Mouse (Mus musculus) forebrain, embryonic 14.5 days (tissue): ENCODE measurements at regions not wholly inside any gene's neighbourhood (a gene's known extent, or its start where the extent isn't known, plus 50 kb on each side); places are given as distances from the start of the nearest gene placed in this dataset.
"Not testable (repeated sequence)": the region's sequence is repeated elsewhere in the genome, so short reads cannot be mapped to it uniquely, and the experiment has no call there.

Experiments used
- ATAC-seq: fragments of 200-750 bp; cut with Nextera tagmentation; 2 replicates; pipeline ENCODE4 v1.8.0; 2017; ENCODE audit warnings: mild to moderate bottlenecking, moderate library complexity
- DNase-seq: peaks from one replicate; pipeline ENCODE4 v3.0.0-alpha.2; 2015; ENCODE audit warnings: low spot score
- H3K27ac ChIP-seq: fragments of 300-500 bp; sonication (generic); 2 replicates; pipeline ENCODE4 v1.5.1; 2014; ENCODE audit warnings: low read depth, mild to moderate bottlenecking, control low read depth, low read length, moderate library complexity
- H3K27me3 ChIP-seq: fragments of 300-500 bp; sonication (generic); replicated peaks from 2 replicates; pipeline ENCODE4 v1.6.1; 2014; ENCODE audit warnings: low read length, control low read depth, mixed read lengths; ENCODE audit not compliant: control insufficient read depth, insufficient read depth
- H3K36me3 ChIP-seq: fragments of 300-500 bp; sonication (generic); 2 replicates; pipeline ENCODE4 v1.6.1; 2014; ENCODE audit warnings: low read length, control low read depth; ENCODE audit not compliant: control insufficient read depth, insufficient read depth
- H3K4me1 ChIP-seq: fragments of 300-500 bp; sonication (generic); 2 replicates; pipeline ENCODE4 v1.6.1; 2014; ENCODE audit warnings: antibody characterized with exemption, low read length, control low read depth; ENCODE audit not compliant: control insufficient read depth, insufficient read depth
- H3K4me2 ChIP-seq: fragments of 300-500 bp; sonication (generic); 2 replicates; pipeline ENCODE4 v1.6.1; 2014; ENCODE audit warnings: mild to moderate bottlenecking, control low read depth, low read length
- H3K4me3 ChIP-seq: fragments of 300-500 bp; sonication (generic); 2 replicates; pipeline ENCODE4 v1.5.1; 2014; ENCODE audit warnings: low read depth, low read length, control low read depth
- H3K9ac ChIP-seq: fragments of 300-500 bp; sonication (generic); 2 replicates; pipeline ENCODE4 v1.6.1; 2014; ENCODE audit warnings: mild to moderate bottlenecking, low read length, control low read depth, moderate library complexity
- H3K9me3 ChIP-seq: fragments of 300-500 bp; sonication (generic); replicated peaks from 2 replicates; pipeline ENCODE4 v1.6.1; 2016; ENCODE audit warnings: low read length, control low read depth, mixed read lengths; ENCODE audit not compliant: control insufficient read depth
- WGBS: fragments of 180-500 bp; shearing (Covaris S2); extraction: QIAGEN DNeasy Blood & Tissue Kit; methylation state at CpG from one replicate; pipeline ENCODE4 v1.1.7; 2014; 5-methylcytosine and 5-hydroxymethylcytosine counted together

DNA sequence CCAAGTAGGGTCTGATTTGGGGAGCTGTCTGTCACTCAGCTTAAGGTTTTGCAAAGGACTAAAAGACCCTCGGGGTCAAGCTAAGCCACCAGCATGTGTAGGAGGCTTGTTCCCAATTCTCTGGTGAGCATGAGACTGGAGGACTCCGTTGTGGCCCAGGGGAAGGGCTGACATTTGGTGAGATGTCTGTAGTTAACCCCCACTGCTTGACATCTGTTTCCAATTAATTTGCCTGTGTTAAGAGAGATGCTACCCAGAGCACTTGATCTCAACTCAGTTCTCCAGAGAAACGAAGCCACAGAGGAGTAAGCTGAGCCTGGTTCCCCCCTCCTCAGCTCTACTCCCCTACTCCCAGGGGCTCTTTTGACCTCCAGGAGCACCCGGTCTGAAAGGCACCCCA lies 100.2 kb upstream of the Top1 start:
- Histone ChIP-seq H3K9ac (no peak overlapping the region), H3K9me3 (no peaks in the 10 kb centered on the region), H3K36me3 (no peaks in the 10 kb centered on the region), H3K4me2 (no peak overlapping the region), H3K4me3 (no peak overlapping the region), H3K4me1 (no peaks in the 10 kb centered on the region), H3K27ac (no peak overlapping the region), H3K27me3 (no peaks in the 10 kb centered on the region)
- 54% methylated on average over 4 of the region's 4 CpGs for WGBS
- DNase-seq = no peak
- no peak for ATAC-seq

GRCm38 (mm10) chr2:160552121-160552669 lies 93.5 kb upstream of the Top1 start:
- DNase-seq = no peak

GRCm38 (mm10) chr2:160561711-160562110 lies 84.0 kb upstream of the Top1 start:
- ATAC-seq = no peak
- Histone ChIP-seq H3K9me3 (no peaks in the 10 kb centered on the region), H3K27ac (no peak overlapping the region), H3K36me3 (no peaks in the 10 kb centered on the region), H3K9ac (no peak overlapping the region), H3K4me1 (no peaks in the 10 kb centered on the region), H3K4me2 (no peak overlapping the region), H3K4me3 (no peak overlapping the region), H3K27me3 (no peaks in the 10 kb centered on the region)
- 45% methylated on average over 14 of the region's 14 CpGs for WGBS
- DNase-seq = no peak

More at GRCm38 (mm10) chr2:160552121-160552669, 93.5 kb upstream of the Top1 start:
- Histone ChIP-seq H3K36me3 (no peaks in the 10 kb centered on the region), H3K9me3 (no peaks in the 10 kb centered on the region), H3K27ac (no peak overlapping the region), H3K4me2 (no peak overlapping the region), H3K27me3 (no peaks in the 10 kb centered on the region), H3K9ac (no peak overlapping the region), H3K4me1 (no peaks in the 10 kb centered on the region), H3K4me3 (no peak overlapping the region)
- 78% methylated on average over 19 of the region's 19 CpGs for WGBS
- ATAC-seq = no peak

DNA sequence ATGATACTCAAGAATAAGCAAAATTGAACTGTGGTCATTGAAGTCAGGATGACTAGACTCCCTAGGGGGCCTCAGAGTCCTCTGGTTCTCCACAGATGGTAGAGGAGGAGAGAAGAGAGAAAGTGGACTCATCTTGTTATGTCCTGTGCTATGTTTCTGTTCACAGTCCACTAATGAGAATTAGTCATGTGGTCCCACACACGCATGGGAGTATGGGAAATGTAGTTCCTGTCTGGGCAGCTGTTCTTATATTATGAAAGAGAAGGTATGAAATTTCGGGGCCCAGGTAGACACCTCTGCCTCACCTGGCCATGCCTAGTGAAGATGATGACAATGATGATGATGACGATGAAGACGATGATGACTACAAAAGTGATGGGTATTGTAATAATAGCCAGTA lies 77.9 kb upstream of the Top1 start:
- no peaks in the 10 kb centered on the region for H3K9me3 ChIP-seq
- WGBS = 90% methylated on average over 4 of the region's 4 CpGs
- DNase-seq (no peak), ATAC-seq (no peak)
- H3K4me1 ChIP-seq = no peaks in the 10 kb centered on the region
- no peak overlapping the region for H3K27ac ChIP-seq
- no peak overlapping the region for H3K4me3 ChIP-seq
- H3K36me3 ChIP-seq = no peaks in the 10 kb centered on the region
- H3K27me3 ChIP-seq = no peaks in the 10 kb centered on the region
- no peak overlapping the region for H3K4me2 ChIP-seq
- H3K9ac ChIP-seq = no peak overlapping the region

- ATAC-seq = no peak
- WGBS = 82% methylated on average over 5 of the region's 5 CpGs
These were observed 76.2 kb upstream of the Top1 start for GRCm38 (mm10) chr2:160569496-160569895.

GRCm38 (mm10) chr2:160578384-160579320 lies 67.0 kb upstream of the Top1 start:
- 6% methylated on average over 17 of the region's 17 CpGs for WGBS
- no peak overlapping the region for H3K9ac ChIP-seq
- peaks cover 6% of the 10 kb centered on the region; the same call in 1 of the 2 replicates for H3K4me1 ChIP-seq
- H3K36me3 ChIP-seq = no peaks in the 10 kb centered on the region
- ATAC-seq (peak; percentile 81), DNase-seq (peak; percentile 92)
- H3K27ac ChIP-seq = no peak overlapping the region
- peaks cover 18% of the 10 kb centered on the region for H3K27me3 ChIP-seq
- H3K9me3 ChIP-seq = no peaks in the 10 kb centered on the region
- peak overlapping the region; percentile 38 for H3K4me2 ChIP-seq
- H3K4me3 ChIP-seq = no peak overlapping the region

More at GRCm38 (mm10) chr2:160569496-160569895, 76.2 kb upstream of the Top1 start:
- Histone ChIP-seq H3K27ac (no peak overlapping the region), H3K4me2 (no peak overlapping the region), H3K9me3 (no peaks in the 10 kb centered on the region), H3K9ac (no peak overlapping the region), H3K36me3 (no peaks in the 10 kb centered on the region), H3K4me3 (no peak overlapping the region), H3K27me3 (no peaks in the 10 kb centered on the region), H3K4me1 (no peaks in the 10 kb centered on the region)
- no peak for DNase-seq

DNA sequence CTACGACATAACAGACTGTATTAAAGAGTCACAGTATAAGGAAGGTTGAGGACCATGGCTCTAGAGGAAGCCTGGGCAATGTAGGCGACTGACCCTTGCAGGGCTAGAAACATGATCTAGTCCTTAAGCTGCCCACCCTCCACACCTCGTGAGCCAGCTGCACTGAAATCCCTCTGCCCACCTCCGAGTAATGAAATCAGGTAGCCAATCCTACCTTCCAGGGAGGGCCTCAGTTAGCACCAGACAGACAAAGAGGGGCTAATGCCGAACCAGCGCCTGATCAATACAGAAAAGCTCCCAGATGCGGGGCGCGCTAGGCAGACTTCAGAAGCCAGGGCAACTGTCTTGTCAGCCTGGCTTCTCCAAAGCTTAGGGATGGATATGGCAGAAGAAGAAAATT lies 65.4 kb upstream of the Top1 start:
- H3K9ac ChIP-seq = no peak overlapping the region
- H3K9me3 ChIP-seq = no peaks in the 10 kb centered on the region
- no peak for ATAC-seq
- H3K4me1 ChIP-seq = peaks cover 15% of the 10 kb centered on the region
- H3K4me2 ChIP-seq = no peak overlapping the region
- H3K27me3 ChIP-seq = peaks cover 18% of the 10 kb centered on the region
- H3K4me3 ChIP-seq = no peak overlapping the region
- no peak overlapping the region for H3K27ac ChIP-seq
- DNase-seq = no peak
- H3K36me3 ChIP-seq = no peaks in the 10 kb centered on the region
- 23% methylated on average over 9 of the region's 9 CpGs for WGBS

DNA sequence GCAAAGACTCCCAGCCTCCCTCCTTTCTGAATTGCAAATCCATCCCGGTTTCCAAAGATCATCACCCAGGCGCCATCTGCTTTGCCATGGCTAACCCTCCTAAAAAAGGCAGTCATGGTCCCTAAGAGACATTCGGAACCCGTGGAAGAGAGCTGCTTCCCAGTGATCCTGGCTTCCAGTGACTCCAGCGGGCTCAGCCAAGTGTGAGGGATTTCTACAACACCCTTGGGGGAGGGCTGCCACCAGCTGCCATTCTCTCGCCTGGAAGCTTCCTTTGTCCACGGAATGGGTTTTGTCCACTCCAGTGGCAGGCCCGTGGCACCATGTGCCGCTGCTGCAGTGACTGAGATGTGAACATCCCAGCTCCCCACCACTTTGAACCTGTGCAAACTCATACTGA lies 64.7 kb upstream of the Top1 start:
- Histone ChIP-seq H3K9ac (no peak overlapping the region), H3K36me3 (no peaks in the 10 kb centered on the region), H3K4me1 (peaks cover 15% of the 10 kb centered on the region), H3K27ac (peak overlapping the region; percentile 39; the same call in 1 of the 2 replicates), H3K4me3 (no peak overlapping the region), H3K4me2 (0 out of 2 replicates have a peak overlapping the region, but pooled peaks have one; percentile 10), H3K27me3 (peaks cover 18% of the 10 kb centered on the region), H3K9me3 (no peaks in the 10 kb centered on the region)
- ATAC-seq (peak; percentile 54), DNase-seq (peak; percentile 64)
- 1% methylated on average over 9 of the region's 9 CpGs for WGBS

GRCm38 (mm10) chr2:160583034-160583433 lies 62.7 kb upstream of the Top1 start:
- not testable (repeated sequence) for H3K27ac ChIP-seq, ATAC-seq, H3K4me3 ChIP-seq, DNase-seq, H3K36me3 ChIP-seq, H3K9me3 ChIP-seq, H3K4me2 ChIP-seq, H3K9ac ChIP-seq
- Histone ChIP-seq H3K4me1 (peaks cover 15% of the 10 kb centered on the region), H3K27me3 (peaks cover 18% of the 10 kb centered on the region)
- WGBS = 99% methylated on average over 19 of the region's 19 CpGs
